Mouse (Mus musculus): ENCODE results near the gene Rasl10a. TPM values are rescaled to one million over a fixed set of nuclear protein-coding genes. Genes with fewer than 3 reads are reported as not detected.

Rasl10a gene
- polyA plus RNA-seq, 1 experiment from 2014 or later: 0.75 TPM

- no peak for ATAC-seq (replicated peaks; ENCODE audit: low FRiP score)
- no peak overlapping the region for H3K4me3 ChIP-seq (ENCODE audit: low read depth, low read length)
- H3K9me3 ChIP-seq (ENCODE audit: control insufficient read depth, low read length): no peaks in the 10 kb centered on the region
- no peak overlapping the region for H3K9ac ChIP-seq (ENCODE audit: low read depth, low read length)
- peaks cover 51% of the 10 kb centered on the region for H3K36me3 ChIP-seq (ENCODE audit: control insufficient read depth, insufficient read depth, low read length)
- no peak overlapping the region for H3K4me2 ChIP-seq
- 97% methylated on average over 1 of the region's 1 CpGs for WGBS
- H3K27ac ChIP-seq (ENCODE audit: low read depth, low read length): no peak overlapping the region
- peaks cover 7% of the 10 kb centered on the region; the same call in 1 of the 2 replicates for H3K4me1 ChIP-seq (replicated peaks; ENCODE audit: control insufficient read depth, insufficient read depth, low read length)
- H3K27me3 ChIP-seq (replicated peaks; ENCODE audit: control insufficient read depth, insufficient read depth, low read length): no peaks in the 10 kb centered on the region
- DNase-seq (ENCODE audit: low spot score): no peak
Observed at GRCm38 (mm10) chr11:5089147-5089546, 31.2 kb downstream of the Rasl10a start.

- H3K4me2 ChIP-seq: no peak overlapping the region
- no peak overlapping the region for H3K9ac ChIP-seq (ENCODE audit: low read depth, low read length)
- ATAC-seq (replicated peaks; ENCODE audit: low FRiP score) (no peak), DNase-seq (ENCODE audit: low spot score) (no peak)
- no peak overlapping the region for H3K27ac ChIP-seq (ENCODE audit: low read depth, low read length)
- 61% methylated on average over 2 of the region's 2 CpGs for WGBS
- H3K9me3 ChIP-seq (ENCODE audit: control insufficient read depth, low read length): no peaks in the 10 kb centered on the region
- no peak overlapping the region for H3K4me3 ChIP-seq (ENCODE audit: low read depth, low read length)
- peaks cover 17% of the 10 kb centered on the region for H3K4me1 ChIP-seq (replicated peaks; ENCODE audit: control insufficient read depth, insufficient read depth, low read length)
- H3K36me3 ChIP-seq (ENCODE audit: control insufficient read depth, insufficient read depth, low read length): peaks cover 30% of the 10 kb centered on the region
- no peaks in the 10 kb centered on the region for H3K27me3 ChIP-seq (replicated peaks; ENCODE audit: control insufficient read depth, insufficient read depth, low read length)
Observed at GRCm38 (mm10) chr11:5091706-5092105, 33.8 kb downstream of the Rasl10a start.

GRCm38 (mm10) chr11:5095877-5096276 lies 37.9 kb downstream of the Rasl10a start:
- DNase-seq (ENCODE audit: low spot score) (no peak), ATAC-seq (replicated peaks; ENCODE audit: low FRiP score) (no peak)
- H3K4me1 ChIP-seq (replicated peaks; ENCODE audit: control insufficient read depth, insufficient read depth, low read length): peaks cover 32% of the 10 kb centered on the region
- H3K9ac ChIP-seq (ENCODE audit: low read depth, low read length): no peak overlapping the region
- peak overlapping the region; percentile 88 for H3K4me2 ChIP-seq
- H3K4me3 ChIP-seq (ENCODE audit: low read depth, low read length): peak overlapping the region; percentile 10; the same call in 1 of the 2 replicates
- H3K9me3 ChIP-seq (ENCODE audit: control insufficient read depth, low read length): no peaks in the 10 kb centered on the region
- peaks cover 9% of the 10 kb centered on the region; the same call in 1 of the 2 replicates for H3K36me3 ChIP-seq (ENCODE audit: control insufficient read depth, insufficient read depth, low read length)
- WGBS: 76% methylated on average over 5 of the region's 5 CpGs
- H3K27me3 ChIP-seq (replicated peaks; ENCODE audit: control insufficient read depth, insufficient read depth, low read length): no peaks in the 10 kb centered on the region
- no peak overlapping the region for H3K27ac ChIP-seq (ENCODE audit: low read depth, low read length)

- DNase-seq (ENCODE audit: low spot score) (no peak), ATAC-seq (replicated peaks; ENCODE audit: low FRiP score) (no peak)
- peak overlapping the region; percentile 96 for H3K4me3 ChIP-seq (ENCODE audit: low read depth, low read length)
- H3K36me3 ChIP-seq (ENCODE audit: control insufficient read depth, insufficient read depth, low read length): peaks cover 9% of the 10 kb centered on the region; the same call in 1 of the 2 replicates
- 59% methylated on average over 8 of the region's 8 CpGs for whole genome bisulfite sequencing
- peaks cover 35% of the 10 kb centered on the region for H3K4me1 ChIP-seq (replicated peaks; ENCODE audit: control insufficient read depth, insufficient read depth, low read length)
- no peak overlapping the region for H3K27ac ChIP-seq (ENCODE audit: low read depth, low read length)
- peak overlapping the region; percentile 88 for H3K4me2 ChIP-seq
- no peaks in the 10 kb centered on the region for H3K9me3 ChIP-seq (ENCODE audit: control insufficient read depth, low read length)
- peak overlapping the region; percentile 100 for H3K9ac ChIP-seq (ENCODE audit: low read depth, low read length)
- no peaks in the 10 kb centered on the region for H3K27me3 ChIP-seq (replicated peaks; ENCODE audit: control insufficient read depth, insufficient read depth, low read length)
Observed at GRCm38 (mm10) chr11:5096480-5097020, 38.6 kb downstream of the Rasl10a start.

GRCm38 (mm10) chr11:5098035-5098735 lies 40.3 kb downstream of the Rasl10a start:
- DNase-seq (ENCODE audit: low spot score): peak; percentile 64
- Histone ChIP-seq H3K4me3 (ENCODE audit: low read depth, low read length) (peak overlapping the region; percentile 96), H3K4me1 (replicated peaks; ENCODE audit: control insufficient read depth, insufficient read depth, low read length) (peaks cover 43% of the 10 kb centered on the region), H3K9ac (ENCODE audit: low read depth, low read length) (peak overlapping the region; percentile 100), H3K9me3 (ENCODE audit: control insufficient read depth, low read length) (no peaks in the 10 kb centered on the region), H3K27ac (ENCODE audit: low read depth, low read length) (peak overlapping the region; percentile 96), H3K27me3 (replicated peaks; ENCODE audit: control insufficient read depth, insufficient read depth, low read length) (no peaks in the 10 kb centered on the region), H3K36me3 (ENCODE audit: control insufficient read depth, insufficient read depth, low read length) (0 out of 2 replicates have a peak, but pooled peaks cover 3% of the 10 kb centered on the region), H3K4me2 (peak overlapping the region; percentile 88)
- ATAC-seq (replicated peaks; ENCODE audit: low FRiP score): no peak
- under 1% methylated on average over 44 of the region's 44 CpGs for WGBS

GRCm38 (mm10) chr11:5098736-5099542 lies 41.0 kb downstream of the Rasl10a start, which contains the start of the genes Rhbdd3 and Ewsr1:
Rhbdd3 (plus strand) TSS chr11:5098926.
Ewsr1 (minus strand) TSS chr11:5099266.
- ATAC-seq (replicated peaks; ENCODE audit: low FRiP score): peak; percentile 86
- Histone ChIP-seq H3K27ac (ENCODE audit: low read depth, low read length) (peak within 1 kb of the TSS; percentile 96), H3K9me3 (ENCODE audit: control insufficient read depth, low read length) (no peaks in the 10 kb centered on the region), H3K4me3 (ENCODE audit: low read depth, low read length) (peak within 1 kb of the TSS; percentile 96), H3K4me1 (replicated peaks; ENCODE audit: control insufficient read depth, insufficient read depth, low read length) (peaks cover 39% of the 10 kb centered on the region), H3K9ac (ENCODE audit: low read depth, low read length) (peak within 1 kb of the TSS; percentile 100), H3K4me2 (peak within 1 kb of the TSS; percentile 94), H3K27me3 (replicated peaks; ENCODE audit: control insufficient read depth, insufficient read depth, low read length) (no peaks in the 10 kb centered on the region), H3K36me3 (ENCODE audit: control insufficient read depth, insufficient read depth, low read length) (peaks cover 7% of the 10 kb centered on the region; the same call in 1 of the 2 replicates)
- under 1% methylated on average over 92 of the region's 92 CpGs for WGBS
- DNase-seq (ENCODE audit: low spot score): peak; percentile 99

- peak overlapping the region; percentile 96 for H3K4me3 ChIP-seq (ENCODE audit: low read depth, low read length)
- DNase-seq (ENCODE audit: low spot score) (peak; percentile 89), ATAC-seq (replicated peaks; ENCODE audit: low FRiP score) (peak; percentile 74)
- WGBS: under 1% methylated on average over 31 of the region's 31 CpGs
- H3K27me3 ChIP-seq (replicated peaks; ENCODE audit: control insufficient read depth, insufficient read depth, low read length): no peaks in the 10 kb centered on the region
- no peaks in the 10 kb centered on the region for H3K9me3 ChIP-seq (ENCODE audit: control insufficient read depth, low read length)
- peak overlapping the region; percentile 100 for H3K9ac ChIP-seq (ENCODE audit: low read depth, low read length)
- H3K4me2 ChIP-seq: peak overlapping the region; percentile 94
- H3K27ac ChIP-seq (ENCODE audit: low read depth, low read length): peak overlapping the region; percentile 96
- peaks cover 38% of the 10 kb centered on the region for H3K4me1 ChIP-seq (replicated peaks; ENCODE audit: control insufficient read depth, insufficient read depth, low read length)
- H3K36me3 ChIP-seq (ENCODE audit: control insufficient read depth, insufficient read depth, low read length): peaks cover 7% of the 10 kb centered on the region; the same call in 1 of the 2 replicates
Observed at GRCm38 (mm10) chr11:5099576-5100183, 41.8 kb downstream of the Rasl10a start.

- no peaks in the 10 kb centered on the region for H3K9me3 ChIP-seq (ENCODE audit: control insufficient read depth, low read length)
- H3K27me3 ChIP-seq (replicated peaks; ENCODE audit: control insufficient read depth, insufficient read depth, low read length): no peaks in the 10 kb centered on the region
- no peak for ATAC-seq (replicated peaks; ENCODE audit: low FRiP score)
- H3K4me1 ChIP-seq (replicated peaks; ENCODE audit: control insufficient read depth, insufficient read depth, low read length): peaks cover 38% of the 10 kb centered on the region
- peaks cover 7% of the 10 kb centered on the region; the same call in 1 of the 2 replicates for H3K36me3 ChIP-seq (ENCODE audit: control insufficient read depth, insufficient read depth, low read length)
- peak overlapping the region; percentile 96 for H3K4me3 ChIP-seq (ENCODE audit: low read depth, low read length)
- H3K27ac ChIP-seq (ENCODE audit: low read depth, low read length): peak overlapping the region; percentile 96
- no peak for DNase-seq (ENCODE audit: low spot score)
- peak overlapping the region; percentile 100 for H3K9ac ChIP-seq (ENCODE audit: low read depth, low read length)
- WGBS: 3% methylated on average over 7 of the region's 7 CpGs
- H3K4me2 ChIP-seq: peak overlapping the region; percentile 94
Observed at GRCm38 (mm10) chr11:5100283-5100682, 42.4 kb downstream of the Rasl10a start.

All from liver, embryonic 11.5 days (tissue).